Mouse (Mus musculus) lung, postnatal 25 days (tissue): ENCODE results near the gene Cldn12.

ENCODE experiments used
- DNase-seq: peaks from one replicate; pipeline ENCODE4 v3.0.0; 2022; ENCODE audit warnings: low spot score

Gene Cldn12

DNA sequence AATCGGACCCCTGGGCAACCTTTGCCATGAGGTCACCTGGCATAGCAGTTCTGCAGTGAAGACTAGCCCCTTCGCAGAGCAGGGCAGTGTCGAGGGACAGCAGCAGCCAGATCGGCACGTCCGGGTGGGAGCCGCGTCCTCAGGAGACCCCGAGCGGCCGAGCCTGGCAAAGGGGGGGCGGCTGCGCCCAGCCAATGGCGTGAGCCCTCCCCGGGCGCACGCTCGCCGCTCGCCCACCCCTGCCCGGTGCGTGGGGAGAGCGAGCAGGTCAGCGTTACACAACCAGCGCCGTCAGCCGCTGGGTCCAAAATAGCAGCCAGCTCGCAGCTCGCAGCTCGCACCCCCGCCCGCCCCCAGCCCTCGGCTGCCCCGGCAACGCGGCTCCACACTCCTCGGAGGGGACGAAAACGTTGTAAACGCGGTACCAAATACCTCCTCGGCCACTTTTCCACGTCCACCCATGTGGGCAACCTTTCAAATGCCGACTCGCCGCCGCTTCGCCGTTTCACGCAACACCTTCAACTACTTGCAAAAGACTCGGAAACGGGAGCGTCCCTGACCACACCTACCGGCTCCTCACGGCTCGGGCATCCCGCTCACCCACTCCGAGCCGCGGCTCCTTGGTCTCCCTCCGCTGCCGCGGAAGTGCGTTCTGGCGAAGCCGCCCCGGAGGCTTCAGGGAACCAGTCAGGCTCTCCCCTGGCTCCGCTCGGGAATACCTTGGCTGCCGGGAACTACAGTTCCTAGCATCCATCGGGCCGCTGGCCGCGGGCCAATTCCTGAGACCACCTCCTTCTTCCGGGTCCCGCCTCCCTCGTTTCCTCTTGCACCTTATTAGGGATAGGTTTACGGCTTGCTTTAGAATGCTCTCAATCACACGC lies at the start of gene Cldn12:
Gene Cldn12 (minus strand): TSS at position 763 of the 881 bp plus-strand sequence.
- DNase-seq = peak; percentile 96

DNA sequence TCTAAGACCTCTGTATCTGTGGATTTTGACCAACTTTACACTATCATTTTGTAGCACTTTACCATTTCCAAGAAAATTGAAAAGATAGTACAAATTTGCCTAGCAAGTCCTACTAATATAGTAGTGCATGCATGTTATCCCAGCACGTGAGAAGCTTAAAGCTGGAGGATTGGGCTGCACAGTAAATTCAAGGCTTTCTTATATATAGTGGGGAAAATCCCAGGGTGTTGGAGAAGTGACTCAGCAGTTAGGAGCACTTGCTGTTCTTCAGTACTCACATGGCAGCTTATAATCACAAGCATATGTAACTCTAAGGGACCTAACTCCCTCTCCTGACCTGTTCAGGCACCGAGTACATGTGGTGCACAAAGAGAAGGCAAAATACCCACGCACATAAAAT lies 47.7 kb upstream of the Cldn12 start:
- DNase-seq = no peak

DNA sequence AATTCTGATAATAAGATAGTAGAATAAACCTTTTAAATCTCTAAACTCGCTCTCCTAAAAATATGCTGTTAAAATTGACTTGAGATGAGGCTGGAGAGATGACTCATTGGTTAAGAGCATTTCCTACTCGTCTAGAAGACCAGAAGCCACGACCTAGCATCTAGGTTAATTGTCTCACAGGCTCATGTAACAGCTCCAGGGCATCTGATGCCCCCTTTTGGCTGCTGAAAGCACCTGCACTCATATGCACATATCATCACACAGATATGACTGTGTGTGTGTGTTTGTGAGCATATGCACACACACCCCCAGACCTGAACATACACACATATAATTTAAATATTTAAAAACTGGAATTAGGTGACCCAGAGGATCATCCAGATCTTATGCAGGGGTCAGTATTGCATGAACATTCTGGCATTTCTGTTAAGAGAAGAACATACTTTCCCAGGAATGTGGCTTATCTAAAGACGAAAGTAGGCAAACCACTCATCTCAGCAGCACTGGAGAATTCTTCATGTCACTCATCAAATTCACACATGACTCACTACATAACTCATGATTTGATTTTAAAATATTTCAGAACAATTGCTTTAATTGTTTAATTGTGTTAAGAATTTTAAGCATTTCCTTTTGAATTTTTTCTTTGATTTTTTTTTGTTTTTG lies 46.4 kb upstream of the Cldn12 start:
- no peak for DNase-seq

DNA sequence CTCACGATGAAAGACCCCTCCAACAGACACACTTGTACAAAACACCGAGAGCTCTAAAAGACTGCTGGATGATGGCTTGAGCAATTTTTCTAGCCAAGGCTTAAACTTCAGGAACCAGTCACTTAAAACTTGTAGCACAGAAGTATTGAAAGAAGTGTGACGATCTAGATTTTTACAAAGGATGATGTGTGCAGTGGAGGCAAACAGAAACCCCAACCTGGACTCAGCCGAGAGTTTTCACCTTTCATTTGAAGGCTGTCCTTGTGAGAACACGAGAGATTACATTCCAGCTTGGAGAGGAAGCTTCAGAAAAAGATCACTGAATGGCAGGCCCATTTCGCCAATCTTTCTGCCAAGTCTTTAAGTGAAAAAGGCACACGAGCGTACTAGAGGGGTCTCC lies 45.0 kb upstream of the Cldn12 start:
- DNase-seq = no peak

DNA sequence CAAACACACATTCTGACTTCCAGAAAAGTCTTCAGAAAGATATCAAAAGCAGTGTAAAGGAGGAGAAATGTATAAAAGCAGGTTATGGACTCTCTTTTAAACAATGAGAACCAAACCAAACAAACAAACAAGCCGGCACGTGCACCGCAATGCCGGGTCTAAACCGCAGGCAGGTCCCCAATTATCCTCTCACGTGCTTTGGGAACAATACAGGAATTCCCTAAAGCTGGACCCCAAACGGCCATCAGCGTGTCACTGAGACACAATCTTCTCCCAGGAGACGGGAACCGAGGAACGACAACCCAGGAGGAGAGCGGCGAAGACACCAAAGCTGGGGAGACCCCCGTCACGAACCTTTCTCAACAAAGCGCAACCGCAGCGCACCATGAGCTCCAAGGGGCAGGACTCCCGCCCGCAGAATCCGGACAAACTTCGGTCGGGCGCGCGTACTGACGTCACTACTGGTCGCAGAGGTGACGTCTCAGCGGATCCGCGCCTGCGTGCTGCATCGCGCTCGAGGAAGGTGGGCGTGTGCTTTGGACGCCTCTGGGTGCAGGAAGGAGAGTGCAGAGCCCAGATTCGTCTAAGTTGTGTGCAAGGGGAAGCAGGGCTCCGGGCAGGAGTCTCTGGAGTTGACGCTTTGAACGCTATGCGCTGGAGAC lies 44.5 kb upstream of the Cldn12 start, which contains the start of gene Gtpbp10:
Gene Gtpbp10 (minus strand): TSS at position 460 of the 662 bp plus-strand sequence.
- peak; percentile 92 for DNase-seq

DNA sequence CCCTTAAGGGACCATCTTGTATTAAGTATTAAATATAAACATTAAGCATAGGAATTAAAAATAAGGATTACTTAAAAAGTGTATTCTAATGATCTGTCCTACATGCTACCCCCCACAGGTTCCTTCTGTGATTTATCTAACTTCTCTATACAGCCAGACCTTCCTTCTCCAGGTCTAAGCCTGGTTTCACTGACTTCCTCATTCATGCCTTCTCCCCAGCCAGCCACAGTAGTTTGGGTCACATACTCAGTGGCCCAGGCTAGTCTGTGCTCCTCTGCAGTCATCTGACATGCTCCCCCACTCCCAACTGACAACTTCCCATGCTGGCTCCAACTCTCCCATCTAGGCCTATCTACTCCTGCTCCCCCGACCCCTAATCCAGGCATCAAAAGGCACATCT lies 36.4 kb upstream of the Cldn12 start:
- no peak for DNase-seq

DNA sequence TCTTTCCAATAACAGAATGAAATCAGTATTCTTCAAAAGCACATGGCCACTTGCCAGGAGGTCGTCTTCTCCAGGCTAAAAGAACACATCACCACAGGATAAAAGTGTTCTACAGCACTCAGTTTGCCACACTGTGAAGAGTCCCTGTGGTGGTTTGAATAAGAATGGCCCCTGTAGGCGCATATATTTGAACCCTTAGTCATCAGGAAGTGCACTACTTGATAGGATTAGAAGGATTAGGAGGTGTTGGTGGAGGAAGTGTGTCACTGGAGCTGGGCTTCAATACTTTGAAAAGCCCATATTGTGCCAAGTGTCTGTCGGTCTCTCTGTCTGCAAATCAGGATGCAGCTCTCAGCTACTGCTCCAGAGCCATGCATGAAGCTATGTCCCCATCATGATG lies 25.6 kb upstream of the Cldn12 start:
- DNase-seq = no peak

DNA sequence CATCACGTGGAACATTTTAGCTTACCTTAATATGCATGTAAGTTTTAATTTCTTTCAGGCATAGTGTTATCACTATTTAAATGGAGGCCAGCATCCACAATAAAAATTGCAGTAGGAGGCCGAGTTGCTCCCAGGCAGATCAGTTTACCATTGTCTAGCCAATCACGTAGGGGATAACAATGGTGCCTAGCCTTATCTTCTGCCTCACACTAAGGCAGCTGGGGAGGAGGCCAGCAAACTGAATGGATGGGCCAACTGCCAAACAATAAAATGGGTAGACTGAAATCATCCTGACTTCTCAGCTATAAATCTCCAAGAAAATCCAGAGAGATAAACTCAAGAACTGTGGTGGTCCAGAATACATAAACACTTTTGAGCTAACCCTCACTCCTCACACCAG lies 25.0 kb upstream of the Cldn12 start:
- no peak for DNase-seq

DNA sequence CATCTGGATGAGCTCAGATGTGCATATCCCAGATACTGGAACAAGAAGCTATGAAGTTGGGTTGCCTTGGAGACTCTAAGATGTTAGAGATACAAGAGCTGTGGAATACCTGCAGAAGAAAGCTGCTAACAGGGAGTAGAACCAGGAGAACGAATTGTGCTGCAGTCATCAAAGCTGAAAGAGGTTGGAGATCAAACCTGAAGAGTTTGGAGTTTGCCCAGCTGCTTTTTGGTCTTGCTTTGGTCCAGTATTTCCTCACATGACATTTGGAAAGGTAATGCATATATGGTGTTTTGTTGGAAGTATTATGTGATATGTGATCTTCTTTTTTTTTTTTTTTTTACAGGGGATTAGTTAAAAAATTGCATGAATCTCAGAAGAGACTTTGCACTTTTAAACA lies 21.4 kb upstream of the Cldn12 start:
- no peak for DNase-seq

DNA sequence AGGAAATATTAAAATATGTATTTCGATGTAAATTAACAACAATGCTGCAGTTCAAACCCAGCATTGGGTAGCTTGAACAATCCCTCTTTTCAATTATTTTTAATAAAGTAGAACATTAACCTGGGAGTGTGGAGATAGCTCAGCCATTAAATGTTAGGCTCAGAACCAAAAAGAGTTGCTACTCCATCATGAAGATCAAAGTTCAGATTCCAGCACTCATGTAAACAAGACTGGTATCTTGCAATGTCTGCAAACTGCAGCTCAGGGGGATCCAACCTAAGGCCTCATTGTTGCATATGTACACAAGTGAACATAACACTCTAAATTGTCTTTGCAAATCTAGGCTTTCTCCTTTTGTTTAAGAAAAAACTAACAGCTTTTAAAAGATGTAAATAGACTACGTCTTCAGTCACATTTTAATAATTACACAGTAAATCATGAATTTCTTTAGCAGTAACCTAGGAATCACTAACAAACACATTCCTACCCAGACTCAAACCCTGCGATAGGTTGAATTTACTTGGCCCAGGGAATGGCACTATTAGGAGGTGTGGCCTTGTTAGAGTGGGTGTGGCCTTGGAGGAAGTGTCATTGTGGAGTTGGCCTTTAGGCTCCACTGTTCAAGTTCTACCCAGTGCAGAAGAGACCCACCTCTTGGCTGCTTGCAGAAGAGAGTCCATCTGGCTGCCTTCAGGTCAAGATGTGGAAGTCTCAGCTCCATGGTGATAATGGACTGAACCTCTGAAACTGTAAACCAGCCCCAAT lies 19.1 kb upstream of the Cldn12 start:
- DNase-seq = no peak

DNA sequence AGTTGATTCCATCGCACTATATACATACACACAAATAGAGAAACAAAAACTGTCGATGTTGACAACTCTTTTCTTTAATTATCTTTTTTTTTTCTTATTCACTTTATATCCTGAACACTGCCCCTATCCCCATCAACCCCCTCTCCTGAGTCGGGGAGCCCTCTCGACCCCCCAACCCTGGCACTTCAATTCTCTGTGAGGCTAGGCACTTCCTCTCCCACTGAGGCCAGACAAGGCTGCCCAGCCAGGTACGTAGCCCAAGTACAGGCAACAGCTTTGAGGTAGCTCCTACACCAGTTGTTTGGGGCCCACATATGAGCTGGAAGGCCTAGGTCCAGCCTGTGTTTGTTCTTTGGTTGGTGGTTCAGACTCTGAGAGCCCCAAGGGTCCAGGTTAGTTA lies 653 bp upstream of the Cldn12 start:
- no peak for DNase-seq

DNA sequence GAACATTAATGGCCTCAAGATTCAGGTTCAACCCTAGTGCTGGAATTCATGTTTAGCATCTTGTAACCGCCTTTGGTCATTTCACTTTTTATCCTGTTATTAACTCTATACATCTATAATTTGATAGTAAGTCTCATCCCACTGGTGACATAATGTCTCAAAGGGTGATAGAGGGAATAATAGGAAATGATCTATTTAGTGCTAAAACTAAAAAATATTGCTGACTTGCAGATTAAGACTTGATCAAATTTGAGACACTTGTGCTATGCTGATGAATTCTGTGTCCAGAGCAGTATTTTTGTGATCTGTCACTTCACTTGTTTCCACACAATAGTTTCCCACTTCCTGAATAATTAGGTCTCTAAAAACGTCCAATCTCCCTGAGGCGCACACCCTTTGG lies 3.4 kb downstream of the Cldn12 start:
- DNase-seq = no peak

DNA sequence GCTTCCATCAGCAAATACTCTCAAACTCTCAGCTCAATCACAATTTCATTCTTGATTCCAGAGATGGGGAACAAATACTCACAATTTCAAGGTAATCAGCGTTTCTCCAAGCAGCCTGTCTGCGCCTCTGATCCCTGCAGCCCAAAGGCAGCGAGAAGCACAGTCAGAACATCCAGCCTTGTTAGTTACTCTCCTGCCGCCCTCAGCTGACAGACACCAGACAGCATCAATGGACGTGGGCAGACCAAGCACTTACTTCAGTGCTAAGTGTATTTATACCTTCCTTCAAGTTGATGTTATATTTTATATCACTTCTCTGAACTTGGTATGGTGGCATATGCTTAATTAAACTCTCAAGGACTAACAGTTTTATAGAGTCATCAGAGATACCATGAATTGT lies 3.8 kb downstream of the Cldn12 start:
- no peak for DNase-seq

DNA sequence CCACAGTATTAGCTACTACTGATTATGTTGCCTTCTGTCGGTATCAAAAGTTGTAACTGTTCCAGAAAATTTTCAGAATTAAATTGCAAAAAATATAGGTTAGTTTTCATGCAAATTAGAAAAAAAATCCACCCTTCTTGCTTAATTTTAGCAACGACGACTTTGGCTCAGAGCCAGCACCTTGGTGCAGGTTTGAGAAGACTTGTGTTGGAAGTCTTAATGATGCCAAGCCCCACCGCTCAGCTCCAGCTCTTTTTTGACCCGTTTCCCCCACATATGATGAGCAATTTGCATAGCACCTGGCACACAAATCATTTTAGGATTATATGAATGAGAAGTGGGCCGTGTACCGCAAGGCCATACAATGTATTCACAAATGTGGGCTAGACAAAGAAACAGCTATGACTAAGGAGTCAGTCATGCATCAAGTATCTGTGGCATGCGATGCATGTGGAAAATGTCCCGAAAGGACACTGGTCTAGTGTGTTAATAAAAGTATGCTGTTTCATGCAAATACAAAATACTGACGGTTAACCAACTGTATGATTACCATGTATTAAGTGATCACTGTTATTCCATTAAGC lies 4.4 kb downstream of the Cldn12 start:
- DNase-seq = no peak

DNA sequence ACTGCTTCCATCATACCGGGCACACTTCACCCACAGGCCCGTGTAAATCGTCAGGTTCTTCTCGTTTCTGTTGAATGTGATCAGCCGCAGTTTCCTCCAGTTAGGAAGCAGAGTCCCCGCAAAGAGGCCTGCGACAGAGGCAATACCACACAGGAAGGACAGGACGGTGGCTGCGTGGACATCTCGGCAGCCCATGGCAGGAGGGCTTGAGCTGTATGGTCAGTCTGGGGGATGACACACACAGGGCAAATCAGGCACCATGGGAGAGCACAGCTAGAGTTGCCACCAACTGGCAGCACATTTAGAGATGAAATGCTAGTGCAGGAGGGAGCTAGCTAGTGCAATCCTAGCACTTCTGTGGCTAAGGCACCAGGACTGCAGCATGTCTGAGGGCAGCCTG lies 6.5 kb downstream of the Cldn12 start:
- no peak for DNase-seq

DNA sequence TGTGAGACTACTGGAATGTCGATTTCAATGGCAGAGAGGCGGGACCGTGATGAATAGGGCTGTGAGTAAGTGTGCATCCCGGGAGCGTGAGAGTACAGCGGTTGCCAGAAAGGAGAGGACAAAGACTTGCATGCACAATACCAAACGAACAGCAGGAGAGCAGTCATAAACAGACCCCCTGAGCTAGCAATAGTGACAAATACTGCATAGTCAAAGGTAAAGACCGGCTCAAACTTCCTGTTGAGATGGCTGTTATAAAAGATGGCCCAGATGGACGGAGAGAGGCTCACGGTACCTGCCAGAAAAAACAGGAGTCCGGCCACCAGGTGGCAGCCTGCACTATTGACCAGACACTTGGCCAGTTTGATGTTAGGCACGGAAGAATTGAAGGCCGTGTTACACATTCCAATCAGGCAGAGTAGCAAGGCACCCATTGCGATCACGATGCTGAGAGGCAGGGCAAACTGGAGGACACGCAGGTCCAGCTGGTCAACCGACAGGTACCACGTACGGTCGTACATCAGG lies 7.0 kb downstream of the Cldn12 start:
- DNase-seq = peak; percentile 58

DNA sequence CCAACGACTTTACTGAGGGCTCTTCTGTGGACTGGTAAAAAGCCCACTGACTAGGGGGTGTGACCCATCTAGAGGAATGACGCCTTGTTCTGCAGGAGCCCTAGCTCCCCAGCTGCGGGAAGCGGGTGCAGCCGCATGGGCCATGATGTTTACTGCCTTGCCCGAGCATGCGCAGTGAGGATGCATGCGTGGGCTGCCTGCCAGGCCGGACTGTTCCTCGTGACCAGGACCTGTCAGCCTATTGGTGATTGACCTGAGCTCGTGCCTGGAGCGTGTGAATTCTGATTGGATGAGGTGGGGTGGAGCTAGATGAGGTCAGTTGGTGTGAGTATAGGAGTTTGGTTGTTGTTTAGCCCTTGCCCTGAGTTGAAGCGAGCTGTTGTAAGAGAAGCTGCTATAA lies 10.3 kb downstream of the Cldn12 start:
- no peak for DNase-seq

DNA sequence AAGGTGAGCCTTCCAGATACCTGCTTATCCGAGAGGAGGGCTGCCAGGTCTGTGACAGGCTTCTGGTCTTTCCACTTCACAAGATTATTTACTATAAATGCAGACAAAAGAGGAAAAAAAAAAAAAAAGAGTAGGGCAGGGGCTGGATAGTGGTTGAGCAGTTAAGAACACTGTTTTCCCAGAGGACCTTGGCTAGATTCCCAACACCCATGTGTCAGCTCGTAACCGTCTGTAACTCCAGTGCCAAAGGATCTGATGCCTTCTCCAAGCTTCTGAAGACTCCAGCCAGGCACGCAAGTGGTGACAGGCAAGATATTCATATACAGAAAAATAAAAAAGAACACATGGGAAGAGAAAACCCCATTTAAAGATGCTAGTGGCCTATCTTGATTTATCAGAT lies 11.4 kb downstream of the Cldn12 start:
- no peak for DNase-seq

DNA sequence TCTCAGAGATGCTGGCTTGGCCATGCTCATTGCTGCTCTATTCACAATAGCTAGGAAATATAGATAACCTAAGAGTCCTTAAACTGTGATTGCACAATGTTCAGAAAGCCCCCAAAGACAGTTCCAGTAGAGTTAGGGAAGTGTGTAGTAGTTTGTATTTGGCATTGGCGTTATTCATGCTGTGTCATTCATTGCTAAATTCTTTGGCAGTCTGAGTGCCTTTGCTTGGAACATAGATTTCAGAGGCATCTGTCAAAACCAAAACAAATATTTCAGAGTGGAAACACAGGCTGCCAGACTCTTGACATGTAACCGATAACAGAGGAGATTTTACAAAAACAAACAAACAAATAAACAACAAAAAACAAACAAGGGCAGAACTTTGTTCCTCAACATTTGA lies 13.2 kb downstream of the Cldn12 start:
- peak; percentile 24 for DNase-seq

DNA sequence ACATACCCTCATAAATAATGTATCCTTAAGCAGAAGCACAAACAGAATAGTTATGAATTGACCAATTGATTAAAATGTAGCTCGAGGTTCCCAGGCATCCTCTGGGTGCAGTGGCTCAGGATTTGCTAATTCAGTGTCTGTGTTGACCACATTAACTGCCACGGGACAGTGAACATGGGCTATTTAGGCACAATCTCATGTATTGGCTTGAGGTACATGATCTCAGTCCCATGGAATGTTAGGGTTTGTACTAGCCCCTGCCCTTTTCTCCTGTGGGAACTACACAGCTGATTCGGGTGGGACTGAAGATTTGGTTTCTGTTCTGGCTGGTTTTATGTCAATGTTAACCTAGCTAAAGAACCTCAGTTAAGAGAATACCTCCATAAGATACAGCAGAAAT lies 18.4 kb downstream of the Cldn12 start:
- no peak for DNase-seq

DNA sequence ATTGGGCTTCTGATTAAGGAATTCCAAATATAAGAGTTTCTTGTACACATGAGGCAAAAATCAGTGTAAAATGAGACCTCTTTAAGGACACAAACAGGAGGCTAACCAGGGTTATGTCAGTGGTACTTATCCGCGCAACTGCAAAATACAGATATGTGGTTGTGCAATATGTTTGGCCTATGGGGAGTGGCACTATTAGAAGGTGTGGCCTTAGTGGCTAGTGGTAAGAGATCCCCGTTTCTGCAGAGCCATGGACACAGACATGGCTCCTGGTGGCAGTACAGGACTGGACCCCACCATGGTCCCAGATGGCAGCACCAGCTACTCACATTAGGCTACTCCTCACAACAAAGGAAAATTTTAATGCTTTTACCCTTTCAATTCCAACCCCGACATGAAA lies 19.7 kb downstream of the Cldn12 start:
- DNase-seq = peak; percentile 27
